Mouse (Mus musculus) limb, embryonic 10.5 days (tissue): Measurements from ENCODE around the gene Rpl11. TPM values are rescaled to one million over a fixed set of nuclear protein-coding genes. Genes with fewer than 3 reads are reported as not detected.

ENCODE experiments used
- DNase-seq: peaks from one replicate; pipeline ENCODE4 v3.0.0-alpha.2; 2017; ENCODE audit warnings: low spot score
- H3K27ac ChIP-seq: fragments of 300-500 bp; sonication (generic); 2 replicates; pipeline ENCODE4 v1.5.1; 2016; ENCODE audit warnings: mild to moderate bottlenecking
- H3K27me3 ChIP-seq: fragments of 300-500 bp; sonication (generic); 2 replicates; pipeline ENCODE4 v1.6.1; 2016; ENCODE audit warnings: low read depth, mild to moderate bottlenecking; ENCODE audit not compliant: poor library complexity, severe bottlenecking
- H3K36me3 ChIP-seq: fragments of 300-500 bp; sonication (generic); 2 replicates; pipeline ENCODE4 v1.6.1; 2016; ENCODE audit warnings: mild to moderate bottlenecking, moderate library complexity
- H3K4me1 ChIP-seq: fragments of 300-500 bp; sonication (generic); 2 replicates; pipeline ENCODE4 v1.6.1; 2016
- H3K4me3 ChIP-seq: fragments of 300-500 bp; sonication (generic); 2 replicates; pipeline ENCODE4 v1.5.1; 2016; ENCODE audit warnings: mild to moderate bottlenecking, moderate library complexity
- H3K9me3 ChIP-seq: fragments of 300-500 bp; sonication (generic); replicated peaks from 2 replicates; pipeline ENCODE4 v1.6.1; 2016; ENCODE audit warnings: mild to moderate bottlenecking
- WGBS: fragments of 180-500 bp; shearing (Covaris S2); methylation state at CpG from one replicate; pipeline ENCODE4 v1.1.7; 2016; 5-methylcytosine and 5-hydroxymethylcytosine counted together
- polyA plus RNA-seq: library from polyadenylated mRNA; unstranded; fragments of >200 nt; fragmentation: Nextera tagmentation; extraction: Ambion mirVana; gene quantifications from 2 replicates; pipeline ENCODE4 v1.2.1, GENCODE M21; 2016

Gene Rpl11
- polyA plus RNA-seq, 1 experiment from 2014 or later = 510 TPM

DNA sequence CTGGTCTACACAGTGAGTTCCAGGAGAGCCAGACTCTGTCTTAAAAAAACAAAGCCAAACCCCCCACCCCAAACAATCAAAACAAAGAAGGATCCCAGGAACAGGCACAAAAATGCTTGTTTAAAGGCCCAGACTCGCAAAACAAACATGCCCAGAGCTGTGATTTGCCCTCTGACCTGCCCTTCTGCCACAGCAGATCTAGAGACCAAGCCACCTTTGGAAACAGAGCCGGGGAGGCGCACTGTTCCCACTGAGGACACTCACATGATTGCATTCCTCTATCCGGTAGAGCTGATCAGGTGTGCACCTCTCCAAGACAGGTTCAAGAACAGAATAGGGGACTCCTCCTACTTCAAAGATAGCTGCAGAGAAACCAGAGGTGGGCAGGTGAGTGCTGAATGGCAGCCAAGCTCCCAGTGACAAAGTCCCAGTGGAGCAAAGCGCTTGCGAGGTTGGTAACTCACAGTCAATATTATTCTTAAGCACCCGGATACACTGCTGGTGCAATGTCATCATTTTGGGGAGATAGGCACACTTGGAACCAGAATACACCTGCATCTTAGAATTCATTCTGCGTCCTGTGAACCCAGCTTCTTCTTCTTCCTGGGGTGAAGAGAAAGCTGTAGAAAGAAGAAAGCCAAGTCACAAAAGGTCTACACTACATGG, 44.3 kb downstream of the Rpl11 start:
- DNase-seq = no peak
- Histone ChIP-seq H3K27me3 (no peaks in the 10 kb centered on the region), H3K27ac (no peak overlapping the region), H3K9me3 (no peaks in the 10 kb centered on the region), H3K4me1 (no peaks in the 10 kb centered on the region), H3K36me3 (peaks cover 96% of the 10 kb centered on the region), H3K4me3 (no peak overlapping the region)
- 91% methylated on average over 8 of the region's 8 CpGs for WGBS

DNA sequence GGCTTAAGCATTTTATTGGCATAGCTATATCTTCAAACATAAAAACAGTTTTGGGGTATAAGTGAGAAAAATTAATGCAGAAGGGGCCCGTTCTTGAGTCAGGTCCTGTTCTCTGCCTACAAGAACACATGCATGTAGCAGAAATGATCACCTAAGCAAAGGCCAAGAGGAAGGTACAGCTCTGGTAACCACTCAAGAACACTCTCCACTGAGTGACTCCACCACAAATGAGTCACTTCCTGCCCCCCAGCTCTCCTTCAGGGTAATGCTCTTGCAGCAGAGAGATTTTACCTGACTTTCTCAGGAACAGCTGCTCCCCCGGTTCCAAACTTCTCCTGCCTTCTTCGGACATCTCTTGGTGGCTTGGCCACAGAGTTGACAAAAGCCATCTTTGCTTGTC, 46.4 kb downstream of the Rpl11 start:
- 94% methylated on average over 3 of the region's 3 CpGs for WGBS
- Histone ChIP-seq H3K4me1 (no peaks in the 10 kb centered on the region), H3K4me3 (no peak overlapping the region), H3K27ac (no peak overlapping the region), H3K36me3 (peaks cover 98% of the 10 kb centered on the region), H3K27me3 (no peaks in the 10 kb centered on the region), H3K9me3 (no peaks in the 10 kb centered on the region)
- no peak for DNase-seq

DNA sequence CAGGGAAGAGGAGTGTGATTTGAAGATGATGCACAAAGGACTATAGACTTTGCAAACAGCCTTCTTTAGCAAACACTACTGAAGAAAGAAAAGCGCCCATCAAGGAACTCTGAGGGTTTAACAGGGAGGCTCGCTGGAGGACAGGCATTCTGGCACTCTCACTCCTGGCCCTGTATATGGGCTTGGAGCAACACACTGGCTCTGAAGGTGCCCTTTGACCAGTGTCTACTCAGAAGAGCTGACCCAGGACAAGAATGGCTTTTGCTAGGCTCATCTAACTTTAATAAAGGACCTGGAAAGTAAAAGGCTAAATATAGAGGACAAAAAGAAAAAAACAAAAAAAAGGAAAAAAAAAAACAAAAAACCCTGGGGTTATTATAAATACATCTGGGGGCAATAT, 48.3 kb downstream of the Rpl11 start:
- H3K27me3 ChIP-seq = no peaks in the 10 kb centered on the region
- no peak for DNase-seq
- 88% methylated on average over 2 of the region's 2 CpGs for WGBS
- H3K27ac ChIP-seq = no peak overlapping the region
- no peak overlapping the region for H3K4me3 ChIP-seq
- no peaks in the 10 kb centered on the region for H3K4me1 ChIP-seq
- H3K9me3 ChIP-seq = no peaks in the 10 kb centered on the region
- peaks cover 89% of the 10 kb centered on the region for H3K36me3 ChIP-seq

DNA sequence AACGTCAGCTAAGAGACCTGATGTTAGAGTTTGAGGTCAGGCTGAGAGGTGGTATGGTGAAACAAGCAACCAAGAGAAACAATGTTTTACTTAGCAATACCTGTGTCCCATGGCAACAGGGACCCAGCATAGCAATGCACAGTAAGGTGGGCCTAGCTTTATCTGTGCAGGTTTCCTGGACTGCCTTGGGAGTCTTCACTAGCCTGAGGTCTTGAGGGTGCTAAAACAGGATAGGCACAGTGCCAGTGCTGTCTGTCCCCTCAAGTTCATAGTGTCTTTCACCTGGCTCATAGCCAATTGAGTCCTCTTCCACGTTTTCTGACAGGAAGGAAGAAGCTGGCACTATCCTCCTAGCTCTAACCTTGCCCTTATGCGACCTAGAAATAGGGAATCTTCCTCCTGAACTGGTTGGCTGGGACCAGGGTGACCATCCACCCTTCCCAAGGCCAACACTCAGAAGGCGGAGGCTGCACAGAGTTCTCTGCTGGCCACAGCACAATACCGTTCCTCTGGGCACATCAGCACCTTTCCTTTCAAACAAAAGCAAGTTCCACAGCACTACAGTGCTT, 49.0 kb downstream of the Rpl11 start:
- 89% methylated on average over 5 of the region's 5 CpGs for WGBS
- peaks cover 82% of the 10 kb centered on the region for H3K36me3 ChIP-seq
- no peaks in the 10 kb centered on the region for H3K4me1 ChIP-seq
- no peak overlapping the region for H3K27ac ChIP-seq
- no peak for DNase-seq
- no peak overlapping the region for H3K4me3 ChIP-seq
- H3K9me3 ChIP-seq = no peaks in the 10 kb centered on the region
- H3K27me3 ChIP-seq = no peaks in the 10 kb centered on the region

DNA sequence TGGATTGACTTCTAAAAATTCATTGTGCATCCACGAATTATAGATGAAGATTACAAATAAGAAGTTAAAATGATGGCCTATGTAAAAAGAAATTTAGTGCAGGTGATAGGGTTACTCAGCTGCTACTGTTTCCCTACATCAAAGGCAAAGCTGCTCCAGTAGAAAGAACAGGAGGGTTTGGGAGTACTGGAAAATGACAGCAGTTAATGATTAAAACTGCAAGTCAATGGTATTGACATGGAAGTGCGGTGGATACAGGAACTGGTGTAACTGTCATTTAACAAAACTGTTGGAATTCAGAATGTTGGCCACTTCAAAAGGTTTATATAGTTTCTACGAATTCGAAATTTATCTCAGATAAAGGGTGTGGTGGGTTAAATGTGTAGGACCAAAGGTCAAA, 58.1 kb downstream of the Rpl11 start:
- H3K4me3 ChIP-seq = no peak overlapping the region
- H3K4me1 ChIP-seq = no peaks in the 10 kb centered on the region
- no peak for DNase-seq
- H3K36me3 ChIP-seq = no peaks in the 10 kb centered on the region
- H3K27me3 ChIP-seq = no peaks in the 10 kb centered on the region
- 90% methylated on average over 4 of the region's 4 CpGs for WGBS
- no peak overlapping the region for H3K27ac ChIP-seq
- no peaks in the 10 kb centered on the region for H3K9me3 ChIP-seq

DNA sequence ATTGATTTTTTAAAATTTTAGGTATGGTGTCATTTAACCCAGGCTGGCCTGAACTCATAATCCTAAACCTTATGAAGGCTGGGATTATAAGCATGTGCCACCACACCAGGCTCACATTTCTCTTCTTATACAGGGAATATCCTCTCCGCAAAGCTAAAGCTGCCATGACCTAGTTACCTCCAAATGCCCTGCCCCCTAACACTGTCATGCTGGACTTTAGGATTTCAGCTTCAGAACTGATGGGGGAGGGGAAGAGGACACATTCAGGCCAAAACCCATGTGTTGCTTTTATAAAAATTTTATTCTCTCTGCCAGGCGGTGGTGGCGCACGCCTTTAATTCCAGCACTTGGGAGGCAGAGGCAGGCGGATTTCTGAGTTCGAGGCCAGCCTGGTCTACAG, 59.3 kb downstream of the Rpl11 start:
- DNase-seq = no peak
- Histone ChIP-seq H3K4me3 (no peak overlapping the region), H3K4me1 (no peaks in the 10 kb centered on the region), H3K27me3 (no peaks in the 10 kb centered on the region), H3K36me3 (no peaks in the 10 kb centered on the region), H3K27ac (no peak overlapping the region), H3K9me3 (no peaks in the 10 kb centered on the region)
- WGBS = 95% methylated on average over 6 of the region's 6 CpGs

DNA sequence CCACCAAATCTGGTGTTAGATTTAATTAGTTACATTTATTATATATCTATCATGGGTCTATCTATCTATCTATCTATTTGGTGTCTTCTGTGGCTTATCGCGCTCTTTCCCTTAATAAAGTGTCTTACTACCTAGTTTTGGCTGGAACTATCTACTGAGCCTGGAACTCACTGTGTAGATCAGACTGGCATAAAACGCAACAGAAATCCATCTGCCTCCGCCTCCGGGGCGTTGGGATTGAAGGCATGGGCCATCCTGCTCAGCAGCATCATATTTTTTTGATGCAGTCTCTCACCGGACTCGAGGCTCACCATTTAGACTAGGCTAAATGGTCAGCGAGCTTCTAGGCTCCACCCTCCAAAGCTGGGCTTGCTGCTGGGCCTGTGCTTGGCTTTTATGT, 65.5 kb downstream of the Rpl11 start:
- DNase-seq = no peak

DNA sequence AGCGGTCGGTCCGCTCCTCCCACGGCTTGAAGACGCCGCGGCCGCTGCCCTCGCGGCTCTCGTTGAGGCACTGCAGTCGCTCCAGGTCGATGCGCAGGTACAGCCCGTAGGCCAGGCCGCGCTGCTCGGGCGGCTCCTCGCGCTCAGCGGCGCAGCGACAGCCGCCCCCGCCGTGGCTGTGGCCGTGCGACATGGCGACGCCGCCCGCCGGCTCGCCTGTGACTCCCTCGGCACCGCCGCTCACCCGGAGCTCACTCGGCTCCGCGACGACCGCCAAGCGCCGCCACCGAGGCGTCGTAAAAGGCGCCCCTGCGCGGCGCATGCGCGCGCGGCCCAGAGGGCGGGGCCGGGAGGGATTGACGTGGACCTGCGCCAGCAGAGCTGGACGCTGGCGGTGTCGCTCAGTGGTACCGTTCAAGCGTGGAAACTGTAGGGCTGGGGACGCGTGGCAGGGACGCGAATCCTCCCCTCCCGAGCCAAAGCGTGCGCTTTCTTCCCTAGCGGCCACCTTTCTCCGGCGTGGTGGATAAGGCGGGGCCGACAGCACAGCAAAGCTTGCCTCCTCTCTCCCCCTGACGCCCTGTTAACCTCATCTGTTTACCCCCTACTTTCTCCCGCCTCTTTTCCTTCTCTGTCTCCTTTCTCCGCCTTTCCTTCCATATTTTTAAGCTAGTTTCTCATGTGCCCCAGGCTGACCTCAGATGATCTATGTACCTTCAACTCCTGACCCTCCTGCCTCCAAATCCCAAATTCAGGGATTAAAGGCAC, 66.1 kb downstream of the Rpl11 start, which contains the start of gene Pithd1:
Gene Pithd1 (minus strand): TSS at position 322 of the 768 bp plus-strand sequence.
- no peaks in the 10 kb centered on the region for H3K27me3 ChIP-seq
- peak within 1 kb of the TSS; percentile 79 for H3K4me3 ChIP-seq
- H3K4me1 ChIP-seq = peaks cover 23% of the 10 kb centered on the region
- H3K36me3 ChIP-seq = peaks cover 37% of the 10 kb centered on the region
- peak within 1 kb of the TSS; percentile 92 for H3K27ac ChIP-seq
- WGBS = under 1% methylated on average over 81 of the region's 81 CpGs
- H3K9me3 ChIP-seq = no peaks in the 10 kb centered on the region
- peak; percentile 95 for DNase-seq

More for the DNA sequence above, 65.5 kb downstream of the Rpl11 start:
- Histone ChIP-seq H3K4me1 (peaks cover 23% of the 10 kb centered on the region), H3K9me3 (no peaks in the 10 kb centered on the region), H3K27ac (peak overlapping the region; percentile 92), H3K27me3 (no peaks in the 10 kb centered on the region), H3K4me3 (peak overlapping the region; percentile 79), H3K36me3 (peaks cover 31% of the 10 kb centered on the region)
- 75% methylated on average over 9 of the region's 9 CpGs for WGBS

DNA sequence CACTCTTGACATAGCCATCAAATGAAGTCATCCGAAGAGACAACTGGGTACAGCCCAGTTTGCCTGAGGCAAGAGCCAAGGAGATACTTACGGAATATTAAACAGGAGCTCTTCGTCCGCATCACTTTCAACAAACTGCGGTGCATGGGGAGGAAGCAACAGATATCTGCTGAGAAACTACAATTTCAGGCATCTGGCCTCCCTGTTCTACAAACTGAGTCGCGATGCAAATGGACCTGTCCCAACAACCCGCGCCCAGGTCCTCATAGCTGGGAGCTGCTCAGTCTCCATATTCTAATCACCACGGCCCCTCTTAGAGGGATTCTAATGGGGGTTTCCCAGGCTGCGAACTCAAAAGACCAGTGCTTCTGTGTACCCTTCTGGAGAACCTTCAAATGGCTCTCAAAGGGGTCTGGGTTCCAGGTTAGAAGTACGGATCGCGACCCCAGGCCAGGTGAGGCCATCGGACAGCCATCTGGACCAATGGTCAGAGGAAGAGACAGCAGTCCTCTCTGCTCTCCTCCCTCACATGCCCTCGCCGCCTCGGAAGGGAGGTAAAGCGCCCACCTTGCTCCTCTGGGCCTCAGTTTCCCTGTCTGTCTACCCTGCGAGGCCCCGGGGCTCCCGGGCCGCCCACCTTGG, 66.8 kb downstream of the Rpl11 start:
- WGBS = 9% methylated on average over 23 of the region's 23 CpGs
- DNase-seq = no peak
- peak overlapping the region; percentile 92 for H3K27ac ChIP-seq

DNA sequence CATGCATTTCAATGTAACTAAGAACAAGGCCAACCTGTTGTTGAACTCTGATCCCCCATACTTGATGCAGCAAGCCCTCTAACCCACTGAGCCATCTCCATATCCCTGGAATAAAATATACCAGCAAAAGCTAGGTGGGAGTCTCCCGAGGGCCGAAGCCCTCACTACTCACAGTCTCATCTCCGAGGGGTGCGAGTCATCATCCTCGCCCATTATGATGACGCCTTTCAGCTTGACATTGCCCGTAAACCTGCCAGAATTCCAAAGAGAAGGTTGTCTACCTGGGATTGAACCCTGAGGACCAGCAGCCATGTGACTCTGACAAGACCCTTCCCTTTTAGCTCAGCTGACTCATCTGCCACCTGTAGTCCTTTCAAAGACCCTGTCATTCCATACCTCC, 67.5 kb downstream of the Rpl11 start:
- WGBS = 94% methylated on average over 7 of the region's 7 CpGs
- Histone ChIP-seq H3K36me3 (peaks cover 50% of the 10 kb centered on the region), H3K27me3 (no peaks in the 10 kb centered on the region), H3K4me3 (peak overlapping the region; percentile 79), H3K9me3 (no peaks in the 10 kb centered on the region), H3K27ac (no peak overlapping the region), H3K4me1 (peaks cover 23% of the 10 kb centered on the region)
- no peak for DNase-seq

More for the DNA sequence above, 66.8 kb downstream of the Rpl11 start:
- Histone ChIP-seq H3K4me1 (peaks cover 23% of the 10 kb centered on the region), H3K9me3 (no peaks in the 10 kb centered on the region), H3K36me3 (peaks cover 44% of the 10 kb centered on the region), H3K27me3 (no peaks in the 10 kb centered on the region), H3K4me3 (peak overlapping the region; percentile 79)

DNA sequence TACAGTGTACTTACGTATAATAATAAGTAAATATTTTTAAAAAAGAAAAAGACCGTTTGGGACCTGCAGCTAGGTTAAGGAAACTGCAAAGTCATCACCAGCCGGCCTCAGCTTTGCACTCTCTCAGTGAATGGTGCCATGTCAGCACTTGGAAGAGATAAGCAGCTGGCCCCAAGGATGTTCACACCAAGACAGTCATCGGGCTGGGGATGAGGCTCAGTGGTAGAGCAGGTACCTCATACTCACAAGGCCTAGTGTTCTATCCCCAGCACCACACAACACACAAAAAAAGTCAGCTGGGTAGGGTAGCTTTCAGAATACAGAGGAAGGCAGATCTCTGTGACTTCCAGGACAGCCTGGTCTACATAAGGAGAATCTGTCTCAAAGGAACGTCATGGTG, 68.0 kb downstream of the Rpl11 start:
- Histone ChIP-seq H3K27me3 (no peaks in the 10 kb centered on the region), H3K36me3 (peaks cover 56% of the 10 kb centered on the region), H3K4me3 (no peak overlapping the region), H3K27ac (no peak overlapping the region), H3K9me3 (no peaks in the 10 kb centered on the region), H3K4me1 (peaks cover 23% of the 10 kb centered on the region)
- 96% methylated on average over 5 of the region's 5 CpGs for WGBS
- DNase-seq = no peak

DNA sequence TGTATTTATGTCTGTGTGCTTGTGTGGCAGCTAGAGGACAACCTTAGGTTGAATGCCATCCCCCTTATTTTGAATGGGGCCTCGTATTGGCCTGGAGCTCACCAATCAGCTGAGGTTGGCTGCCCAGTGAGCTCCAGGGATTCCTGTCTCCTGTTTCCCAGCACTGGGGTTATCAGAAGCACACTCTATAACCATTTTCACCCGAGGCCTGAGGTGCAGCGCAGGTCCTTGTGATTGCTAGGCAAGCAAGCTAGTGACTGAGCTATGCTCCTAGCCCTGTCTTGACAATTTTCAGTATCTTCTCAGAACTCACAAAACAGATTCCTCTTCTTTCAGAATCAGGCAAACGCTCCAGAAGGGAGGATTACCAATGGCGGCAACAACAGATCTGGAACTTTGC, 68.7 kb downstream of the Rpl11 start:
- H3K27ac ChIP-seq = no peak overlapping the region
- WGBS = 90% methylated on average over 5 of the region's 5 CpGs
- DNase-seq = no peak
- H3K4me3 ChIP-seq = no peak overlapping the region
- H3K9me3 ChIP-seq = no peaks in the 10 kb centered on the region
- no peaks in the 10 kb centered on the region for H3K27me3 ChIP-seq
- H3K36me3 ChIP-seq = peaks cover 59% of the 10 kb centered on the region
- peaks cover 23% of the 10 kb centered on the region for H3K4me1 ChIP-seq
